Mouse (Mus musculus) heart, postnatal 0 days (tissue): ENCODE data around the gene Slc7a7. TPM values are rescaled to one million over a fixed set of nuclear protein-coding genes. Genes with fewer than 3 reads are reported as not detected.

Experiments used
- ATAC-seq: fragments of 200-750 bp; cut with Nextera tagmentation; 2 replicates; pipeline ENCODE4 v1.8.0; 2017; ENCODE audit warnings: low read depth, moderate number of reproducible peaks, moderate library complexity; ENCODE audit not compliant: insufficient read depth
- DNase-seq: peaks from one replicate; pipeline ENCODE4 v3.0.0-alpha.2; 2016; ENCODE audit warnings: low spot score
- H3K27ac ChIP-seq: fragments of 300-500 bp; sonication (generic); 2 replicates; pipeline ENCODE4 v1.5.1; 2014; ENCODE audit warnings: low read depth, mild to moderate bottlenecking
- H3K27me3 ChIP-seq: fragments of 300-500 bp; sonication (generic); 2 replicates; pipeline ENCODE4 v1.6.1; 2014; ENCODE audit warnings: low read length, mixed read lengths; ENCODE audit not compliant: control insufficient read depth, insufficient read depth
- H3K36me3 ChIP-seq: fragments of 300-500 bp; sonication (generic); replicated peaks from 2 replicates; pipeline ENCODE4 v1.6.1; 2014; ENCODE audit warnings: low read length, mixed read lengths; ENCODE audit not compliant: control insufficient read depth, insufficient read depth
- H3K4me1 ChIP-seq: fragments of 300-500 bp; sonication (generic); 2 replicates; pipeline ENCODE4 v1.6.1; 2014; ENCODE audit warnings: antibody characterized with exemption; ENCODE audit not compliant: control insufficient read depth, insufficient read depth
- H3K4me2 ChIP-seq: fragments of 300-500 bp; sonication (generic); 2 replicates; pipeline ENCODE4 v1.6.1; 2014; ENCODE audit warnings: low read depth, mild to moderate bottlenecking, low read length, moderate library complexity
- H3K4me3 ChIP-seq: fragments of 300-500 bp; sonication (generic); 2 replicates; pipeline ENCODE4 v1.5.1; 2014; ENCODE audit warnings: low read depth, low read length
- H3K9ac ChIP-seq: fragments of 300-500 bp; sonication (generic); replicated peaks from 2 replicates; pipeline ENCODE4 v1.6.1; 2014; ENCODE audit warnings: low read depth, low read length, mixed read lengths
- H3K9me3 ChIP-seq: fragments of 300-500 bp; sonication (generic); replicated peaks from 2 replicates; pipeline ENCODE4 v1.6.1; 2016; ENCODE audit warnings: low read length; ENCODE audit not compliant: control insufficient read depth
- CTCF ChIP-seq: IDR thresholded peaks from 2 replicates; pipeline ENCODE4 v1.5.1; 2016; ENCODE audit warnings: antibody characterized with exemption, control low read depth, low read depth
- EP300 ChIP-seq: IDR thresholded peaks from 2 replicates; pipeline ENCODE4 v1.6.1; 2016; ENCODE audit warnings: antibody characterized with exemption, low read depth
- WGBS: fragments of 180-500 bp; shearing (Covaris S2); extraction: QIAGEN DNeasy Blood & Tissue Kit; methylation state at CpG from one replicate; pipeline ENCODE4 v1.1.7; 2014; 5-methylcytosine and 5-hydroxymethylcytosine counted together
- polyA plus RNA-seq: library from polyadenylated mRNA; unstranded; fragments of >200 nt; fragmentation: Nextera tagmentation; extraction: Ambion mirVana; gene quantifications from 2 replicates; pipeline ENCODE4 v1.2.1, GENCODE M21; 2015
- total RNA-seq: library from RNA; depleted of rRNA; stranded (reverse); fragments of >200 nt; gene quantifications from 2 replicates; pipeline ENCODE4 v1.2.3, GENCODE M21; 2014; ENCODE audit warnings: low replicate concordance

Slc7a7 gene
- total and polyA plus RNA-seq, 2 experiments from 2014 or later: 6.7 to 11.3 TPM

DNA sequence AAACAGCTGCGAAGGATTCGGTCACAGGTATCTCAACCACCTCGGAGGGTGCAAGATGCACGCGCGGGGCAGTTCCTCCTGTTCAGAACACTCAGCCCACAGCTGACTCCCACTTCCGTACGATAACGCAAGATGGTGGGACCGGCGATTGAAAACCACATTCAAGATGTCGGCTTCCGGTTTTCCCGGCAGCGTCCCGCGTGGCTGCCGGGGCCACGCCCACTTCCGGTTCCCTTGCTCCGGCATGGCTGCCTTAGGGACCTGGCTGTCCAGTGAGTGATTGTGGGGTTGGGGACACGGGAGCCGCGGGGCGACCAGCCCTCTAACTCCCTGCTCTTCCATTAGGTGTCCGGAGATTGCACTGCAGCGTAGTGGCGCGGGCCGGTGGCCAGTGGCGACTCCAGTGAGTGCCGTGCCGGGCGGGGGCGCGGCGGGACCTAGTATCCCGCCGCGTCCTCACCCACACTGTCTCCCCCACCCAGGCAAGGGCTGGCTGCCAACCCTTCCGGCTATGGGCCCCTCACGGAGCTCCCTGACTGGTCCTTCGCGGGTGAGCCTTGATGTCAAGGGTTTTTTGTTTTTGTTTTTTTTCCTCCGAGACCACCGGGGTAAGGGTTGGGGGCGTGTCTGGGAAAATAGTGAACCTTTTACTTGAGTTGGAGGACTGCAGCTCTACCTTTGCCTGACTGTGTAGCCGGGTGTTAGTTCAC, 9.3 kb upstream of the Slc7a7 start, which contains the start of gene Mrpl52:
Mrpl52 (plus strand) TSS at position 221 of the 710 bp plus-strand sequence.
- peak within 1 kb of the TSS; percentile 77 for H3K4me3 ChIP-seq
- no peaks in the 10 kb centered on the region for H3K9me3 ChIP-seq
- ATAC-seq (peak; percentile 75), DNase-seq (peak; percentile 93)
- TF ChIP-seq EP300 (peak; percentile 86; the same call in 1 of the 2 replicates), CTCF (no peak)
- peak within 1 kb of the TSS; percentile 70 for H3K9ac ChIP-seq
- peak within 1 kb of the TSS; percentile 91 for H3K27ac ChIP-seq
- H3K27me3 ChIP-seq: no peaks in the 10 kb centered on the region
- H3K4me2 ChIP-seq: peak within 1 kb of the TSS; percentile 83
- under 1% methylated on average over 48 of the region's 48 CpGs for WGBS
- H3K36me3 ChIP-seq: peaks cover 5% of the 10 kb centered on the region
- H3K4me1 ChIP-seq: peaks cover 18% of the 10 kb centered on the region

DNA sequence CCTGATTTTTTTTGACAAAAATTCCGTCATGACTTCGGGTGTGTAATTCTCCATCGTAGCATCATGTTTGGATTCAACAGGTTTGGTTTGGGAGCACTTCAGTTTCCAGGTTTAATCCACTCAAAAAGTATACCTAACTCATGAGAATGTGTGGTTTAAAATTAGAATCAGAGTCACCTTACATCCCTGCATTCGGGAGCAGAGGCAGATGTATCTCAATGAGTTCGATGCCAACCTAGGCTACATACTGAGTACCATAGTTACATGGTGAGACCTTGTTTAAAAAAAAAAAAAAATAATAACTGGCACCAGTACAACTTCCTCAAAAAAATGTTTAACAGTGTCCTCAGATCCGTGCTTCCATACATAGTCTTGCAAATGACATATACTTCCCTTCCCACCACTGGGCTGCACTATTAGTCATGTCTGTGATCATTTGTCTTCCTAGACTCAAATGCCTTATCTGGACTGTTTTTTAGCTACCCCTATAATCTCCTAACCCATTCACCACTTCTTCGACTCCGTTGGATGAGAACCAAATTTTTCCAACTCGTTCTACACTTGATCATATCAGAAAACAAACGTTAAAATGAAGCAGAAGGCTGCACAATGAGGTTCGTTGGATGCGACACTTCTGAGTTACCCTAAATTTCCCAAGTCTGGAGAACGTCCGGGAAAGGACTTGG, 8.6 kb upstream of the Slc7a7 start:
- no peaks in the 10 kb centered on the region for H3K9me3 ChIP-seq
- peak overlapping the region; percentile 77 for H3K4me3 ChIP-seq
- no peaks in the 10 kb centered on the region for H3K27me3 ChIP-seq
- peaks cover 5% of the 10 kb centered on the region for H3K36me3 ChIP-seq
- TF ChIP-seq CTCF (no peak), EP300 (no peak)
- WGBS: 31% methylated on average over 14 of the region's 14 CpGs
- DNase-seq (no peak), ATAC-seq (peak; percentile 31; the same call in 1 of the 2 replicates)
- H3K27ac ChIP-seq: peak overlapping the region; percentile 91
- peak overlapping the region; percentile 83 for H3K4me2 ChIP-seq
- peaks cover 18% of the 10 kb centered on the region for H3K4me1 ChIP-seq
- H3K9ac ChIP-seq: peak overlapping the region; percentile 70

DNA sequence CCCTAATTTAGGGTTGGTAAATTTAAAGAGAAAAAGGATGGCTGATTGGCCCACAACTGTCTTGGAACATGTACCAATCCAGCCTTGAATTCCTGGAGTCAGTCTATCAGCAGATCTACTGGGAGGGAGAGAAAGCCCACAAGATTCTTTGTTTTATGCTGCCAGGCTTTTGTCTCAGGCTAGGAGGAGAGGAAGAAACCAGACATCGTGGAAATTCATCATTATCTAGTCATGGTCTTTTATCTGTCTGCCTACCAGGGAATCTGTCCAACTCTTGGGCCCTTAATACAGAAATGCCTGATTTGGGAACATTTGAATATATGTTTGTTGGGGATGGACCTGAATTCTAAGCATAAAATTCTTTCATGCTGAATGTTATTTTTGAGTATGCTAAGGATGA, 8.0 kb upstream of the Slc7a7 start:
- no peak overlapping the region for H3K27ac ChIP-seq
- no peak overlapping the region for H3K9ac ChIP-seq
- TF ChIP-seq EP300 (no peak), CTCF (no peak)
- no peak overlapping the region for H3K4me2 ChIP-seq
- ATAC-seq (no peak), DNase-seq (no peak)
- no peaks in the 10 kb centered on the region for H3K27me3 ChIP-seq
- H3K4me3 ChIP-seq: no peak overlapping the region
- H3K9me3 ChIP-seq: no peaks in the 10 kb centered on the region
- peaks cover 5% of the 10 kb centered on the region for H3K36me3 ChIP-seq
- 61% methylated on average over 1 of the region's 1 CpGs for WGBS
- peaks cover 17% of the 10 kb centered on the region for H3K4me1 ChIP-seq

DNA sequence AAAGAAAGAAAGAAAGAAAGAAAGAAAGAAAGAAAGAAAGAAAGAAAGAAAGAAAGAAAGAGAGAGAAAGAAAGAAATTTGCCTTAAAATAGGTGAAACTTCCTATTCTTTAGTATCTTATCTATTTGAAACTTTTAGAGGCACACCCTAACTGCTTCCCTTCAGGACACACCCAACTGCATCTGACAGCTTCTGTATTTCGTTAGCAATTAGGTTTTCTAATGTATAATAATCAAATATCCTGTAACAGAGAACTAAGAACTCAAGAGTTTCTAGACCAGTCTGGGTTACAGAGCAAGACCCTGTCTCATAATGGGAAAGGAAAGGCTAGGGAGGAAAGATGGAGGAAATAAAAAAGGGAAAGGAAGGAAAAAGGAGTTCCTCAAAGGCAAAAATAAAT, 7.1 kb upstream of the Slc7a7 start:
- peaks cover 8% of the 10 kb centered on the region; the same call in 1 of the 2 replicates for H3K4me1 ChIP-seq
- H3K4me2 ChIP-seq: no peak overlapping the region
- ATAC-seq: no peak
- H3K27ac ChIP-seq: no peak overlapping the region
- H3K27me3 ChIP-seq: no peaks in the 10 kb centered on the region
- H3K9me3 ChIP-seq: no peaks in the 10 kb centered on the region
- TF ChIP-seq EP300 (no peak), CTCF (no peak)
- no peak overlapping the region for H3K4me3 ChIP-seq
- H3K36me3 ChIP-seq: peaks cover 5% of the 10 kb centered on the region
- no peak for DNase-seq
- WGBS: 67% methylated on average over 1 of the region's 1 CpGs
- H3K9ac ChIP-seq: no peak overlapping the region

DNA sequence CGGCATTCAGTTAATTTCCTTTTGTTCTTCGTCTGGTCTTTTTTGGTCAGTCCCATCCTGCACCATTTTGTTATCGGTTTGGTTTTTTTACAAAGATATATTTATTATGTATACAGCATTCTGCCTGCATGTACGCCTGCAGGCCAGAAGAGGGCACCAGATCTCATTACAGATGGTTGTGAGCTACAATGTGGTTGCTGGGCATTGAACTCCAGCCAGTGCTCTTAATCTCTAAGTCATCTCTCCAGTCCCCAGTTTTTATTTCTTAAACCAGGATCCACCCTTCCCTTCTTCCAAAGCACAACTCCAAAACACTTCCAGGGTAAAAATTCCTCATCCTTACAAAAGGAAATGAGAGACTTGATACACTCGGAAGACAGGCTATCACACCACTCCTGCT, 5.8 kb upstream of the Slc7a7 start:
- no peaks in the 10 kb centered on the region for H3K9me3 ChIP-seq
- DNase-seq: no peak

More for the DNA sequence above, 5.8 kb upstream of the Slc7a7 start:
- Histone ChIP-seq H3K4me3 (no peak overlapping the region), H3K4me2 (no peak overlapping the region), H3K4me1 (peaks cover 4% of the 10 kb centered on the region; the same call in 1 of the 2 replicates), H3K36me3 (no peaks in the 10 kb centered on the region; the same call in 1 of the 2 replicates), H3K9ac (no peak overlapping the region), H3K27ac (no peak overlapping the region), H3K27me3 (no peaks in the 10 kb centered on the region)
- ATAC-seq: no peak
- TF ChIP-seq EP300 (no peak), CTCF (peak; percentile 63)
- WGBS: 65% methylated on average over 5 of the region's 5 CpGs
